Mouse (Mus musculus) myocyte (in vitro differentiated cells): ENCODE results near the gene Alox12b. TPM values are rescaled to one million over a fixed set of nuclear protein-coding genes. Genes with fewer than 3 reads are reported as not detected.
A peak's percentile ranks its signal among the peaks of the same experiment; 100 is the strongest.

ENCODE experiments used
- H3K27me3 ChIP-seq: one replicate; pipeline ENCODE4 v1.6.1; 2011; ENCODE audit not compliant: control insufficient read depth, insufficient read depth, insufficient read length
- H3K36me3 ChIP-seq: one replicate; pipeline ENCODE4 v1.6.1; 2011; ENCODE audit not compliant: control insufficient read depth, insufficient read depth
- H3K4me2 ChIP-seq: one replicate; pipeline ENCODE4 v1.6.1; 2011; ENCODE audit warnings: low read depth, control low read depth
- H3K4me3 ChIP-seq: one replicate; pipeline ENCODE4 v1.5.1; 2011; ENCODE audit warnings: mild to moderate bottlenecking, control low read depth, moderate library complexity
- H3K79me2 ChIP-seq: one replicate; pipeline ENCODE4 v1.6.1; 2011; ENCODE audit not compliant: control insufficient read depth, insufficient read depth
- H3ac ChIP-seq: one replicate; pipeline ENCODE4 v1.6.1; 2011; ENCODE audit not compliant: control insufficient read depth, insufficient read length
- CEBPB ChIP-seq: IDR thresholded peaks from 2 replicates; pipeline ENCODE4 v1.6.1; 2011; ENCODE audit warnings: mild to moderate bottlenecking, moderate library complexity; ENCODE audit not compliant: poor library complexity, insufficient read depth, severe bottlenecking
- E2F4 ChIP-seq: IDR thresholded peaks from one replicate; pipeline ENCODE4 v1.6.1; 2011; ENCODE audit warnings: mild to moderate bottlenecking, control low read depth, moderate library complexity; ENCODE audit not compliant: insufficient read depth
- MAX ChIP-seq: IDR thresholded peaks from one replicate; pipeline ENCODE4 v1.6.1; 2011; ENCODE audit warnings: low read depth, mild to moderate bottlenecking, control low read depth
- MYOD1 ChIP-seq, 3 experiments: IDR thresholded peaks; one replicate each; pipeline ENCODE4 v1.6.1; 2011; ENCODE audit warnings: control low read depth in 2 of 3, low read depth in 2 of 3, mild to moderate bottlenecking in 2 of 3, moderate library complexity in 1 of 3; ENCODE audit not compliant: insufficient read length in 2 of 3, control insufficient read depth in 1 of 3
- MYOG ChIP-seq, 3 experiments: IDR thresholded peaks; one replicate each; pipeline ENCODE4 v1.6.1; 2011; ENCODE audit warnings: control low read depth in 2 of 3, low read depth in 2 of 3, mild to moderate bottlenecking in 2 of 3; ENCODE audit not compliant: insufficient read length in 2 of 3, control insufficient read depth in 1 of 3, insufficient read depth in 1 of 3
- POLR2A ChIP-seq: IDR thresholded peaks from one replicate; pipeline ENCODE4 v1.6.1; 2011; ENCODE audit warnings: low read depth, mild to moderate bottlenecking, control low read depth, moderate library complexity; ENCODE audit not compliant: insufficient read length
- POLR2AphosphoS2 ChIP-seq: IDR thresholded peaks from one replicate; pipeline ENCODE4 v1.6.1; 2011; ENCODE audit warnings: low read depth, control low read depth; ENCODE audit not compliant: insufficient read length
- REST ChIP-seq: IDR thresholded peaks from one replicate; pipeline ENCODE4 v1.6.1; 2011; ENCODE audit warnings: mild to moderate bottlenecking, control low read depth, moderate library complexity; ENCODE audit not compliant: insufficient read depth, insufficient read length
- SRF ChIP-seq: IDR thresholded peaks from one replicate; pipeline ENCODE4 v1.6.1; 2011; ENCODE audit warnings: low read depth; ENCODE audit not compliant: control insufficient read depth, insufficient read length
- TCF12 ChIP-seq: IDR thresholded peaks from one replicate; pipeline ENCODE4 v1.6.1; 2011; ENCODE audit warnings: mild to moderate bottlenecking, control low read depth; ENCODE audit not compliant: poor library complexity, insufficient read depth, severe bottlenecking
- TCF3 ChIP-seq: IDR thresholded peaks from one replicate; pipeline ENCODE4 v1.6.1; 2011; ENCODE audit warnings: low read depth, control low read depth; ENCODE audit not compliant: insufficient read length
- USF1 ChIP-seq: IDR thresholded peaks from one replicate; pipeline ENCODE4 v1.6.1; 2011; ENCODE audit warnings: low read depth, mild to moderate bottlenecking, control low read depth, moderate library complexity
- polyA plus RNA-seq: library from polyadenylated mRNA; unstranded; fragments of >200 nt; fragmentation: generic; extraction: Trizol; gene quantifications from one replicate; pipeline ENCODE4 v1.2.1, GENCODE M21; 2012; ENCODE audit warnings: missing spikeins

Gene Alox12b
- polyA plus RNA-seq, 1 experiment: not detected

- Histone ChIP-seq H3K4me3 (no peak overlapping the region), H3K36me3 (no peaks in the 10 kb centered on the region), H3ac (no peak overlapping the region), H3K4me2 (no peak overlapping the region), H3K79me2 (no peaks in the 10 kb centered on the region), H3K27me3 (no peaks in the 10 kb centered on the region)
- no peak for TF ChIP-seq POLR2AphosphoS2
- no peak for TF ChIP-seq MYOG (IDR thresholded peaks at IDR 0.05; ENCODE audit: control insufficient read depth in 1 of 3, insufficient read depth in 1 of 3, insufficient read length in 2 of 3, low read depth in 2 of 3)
- TF ChIP-seq CEBPB: no peak
- TF ChIP-seq E2F4: no peak
- TF ChIP-seq POLR2A: no peak
Measured at GRCm38 (mm10) chr11:69126706-69127095, 30.1 kb upstream of the Alox12b start.

DNA sequence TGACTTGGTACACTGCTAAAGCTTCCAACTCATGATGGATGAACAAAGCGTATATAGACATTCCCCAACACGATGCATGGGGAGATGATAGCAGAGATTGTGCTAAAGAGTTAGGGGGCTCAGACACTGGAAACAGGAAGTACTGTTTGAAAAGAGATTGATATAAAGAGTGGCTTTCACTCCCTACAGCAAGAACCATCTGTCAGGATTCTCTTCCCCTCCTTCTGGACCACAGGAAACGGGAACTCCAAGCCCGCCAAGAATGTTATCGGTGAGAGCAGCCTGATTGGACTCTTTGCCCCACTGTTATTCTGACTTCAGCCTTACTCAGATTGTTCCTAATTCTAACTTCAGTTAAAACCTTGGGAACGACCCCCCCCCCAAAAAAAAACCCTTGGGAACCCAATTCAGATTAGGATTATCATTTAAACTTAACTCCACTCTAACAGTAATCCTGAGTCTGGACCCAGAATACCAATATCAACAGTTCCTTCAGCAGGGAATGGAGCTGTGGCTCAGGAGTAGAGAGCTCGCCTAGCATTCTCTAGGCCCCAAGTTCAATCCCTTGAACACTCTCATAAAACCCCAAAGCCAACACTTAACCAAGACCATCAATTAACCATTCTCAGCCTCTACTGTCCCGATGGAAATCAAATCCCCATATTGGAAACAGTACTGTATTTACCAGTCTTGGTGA, 28.2 kb upstream of the Alox12b start:
- no peak overlapping the region for H3K4me3 ChIP-seq
- H3K27me3 ChIP-seq: peaks cover 10% of the 10 kb centered on the region
- no peak overlapping the region for H3K4me2 ChIP-seq
- TF ChIP-seq MAX: no peak
- TF ChIP-seq TCF12: no peak
- TF ChIP-seq POLR2AphosphoS2: no peak
- no peak for TF ChIP-seq MYOG (IDR thresholded peaks at IDR 0.05; ENCODE audit: control insufficient read depth in 1 of 3, insufficient read depth in 1 of 3, insufficient read length in 2 of 3, low read depth in 2 of 3)
- no peak for TF ChIP-seq TCF3
- no peak for TF ChIP-seq POLR2A
- TF ChIP-seq REST: no peak
- no peak for TF ChIP-seq MYOD1 (IDR thresholded peaks at IDR 0.05; ENCODE audit: control insufficient read depth in 1 of 3, insufficient read length in 2 of 3, low read depth in 2 of 3)
- TF ChIP-seq CEBPB: no peak
- TF ChIP-seq E2F4: no peak
- no peak for TF ChIP-seq SRF
- no peak overlapping the region for H3ac ChIP-seq
- H3K36me3 ChIP-seq: no peaks in the 10 kb centered on the region
- H3K79me2 ChIP-seq: no peaks in the 10 kb centered on the region

DNA sequence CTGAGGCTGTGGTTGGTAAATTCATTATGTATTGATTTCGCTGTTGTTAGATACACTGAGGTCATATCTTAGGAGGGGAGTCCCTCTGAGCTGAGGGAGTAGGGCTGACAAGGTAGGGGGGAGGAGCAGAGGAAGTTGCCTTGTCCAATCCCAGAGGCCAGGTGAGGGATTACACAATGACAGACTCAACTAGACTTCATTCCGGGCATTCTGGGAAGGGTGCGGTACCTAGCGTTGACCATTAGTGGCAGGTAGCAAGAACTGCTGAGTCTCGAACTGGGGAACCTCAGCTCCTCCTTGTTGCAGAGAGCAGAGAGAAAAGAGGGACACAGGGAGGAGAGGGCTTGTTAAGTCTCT, 23.2 kb upstream of the Alox12b start:
- Histone ChIP-seq H3K4me3 (no peak overlapping the region), H3K4me2 (no peak overlapping the region), H3ac (no peak overlapping the region), H3K79me2 (no peaks in the 10 kb centered on the region), H3K36me3 (no peaks in the 10 kb centered on the region), H3K27me3 (peaks cover 10% of the 10 kb centered on the region)
- TF ChIP-seq TCF12: no peak
- TF ChIP-seq POLR2AphosphoS2: no peak
- no peak for TF ChIP-seq MAX
- no peak for TF ChIP-seq POLR2A
- TF ChIP-seq SRF: no peak
- no peak for TF ChIP-seq MYOD1 (IDR thresholded peaks at IDR 0.05; ENCODE audit: control insufficient read depth in 1 of 3, insufficient read length in 2 of 3, low read depth in 2 of 3)
- TF ChIP-seq REST: no peak
- TF ChIP-seq USF1: no peak
- no peak for TF ChIP-seq E2F4
- no peak for TF ChIP-seq CEBPB
- TF ChIP-seq TCF3: no peak
- no peak for TF ChIP-seq MYOG (IDR thresholded peaks at IDR 0.05; ENCODE audit: control insufficient read depth in 1 of 3, insufficient read depth in 1 of 3, insufficient read length in 2 of 3, low read depth in 2 of 3)

DNA sequence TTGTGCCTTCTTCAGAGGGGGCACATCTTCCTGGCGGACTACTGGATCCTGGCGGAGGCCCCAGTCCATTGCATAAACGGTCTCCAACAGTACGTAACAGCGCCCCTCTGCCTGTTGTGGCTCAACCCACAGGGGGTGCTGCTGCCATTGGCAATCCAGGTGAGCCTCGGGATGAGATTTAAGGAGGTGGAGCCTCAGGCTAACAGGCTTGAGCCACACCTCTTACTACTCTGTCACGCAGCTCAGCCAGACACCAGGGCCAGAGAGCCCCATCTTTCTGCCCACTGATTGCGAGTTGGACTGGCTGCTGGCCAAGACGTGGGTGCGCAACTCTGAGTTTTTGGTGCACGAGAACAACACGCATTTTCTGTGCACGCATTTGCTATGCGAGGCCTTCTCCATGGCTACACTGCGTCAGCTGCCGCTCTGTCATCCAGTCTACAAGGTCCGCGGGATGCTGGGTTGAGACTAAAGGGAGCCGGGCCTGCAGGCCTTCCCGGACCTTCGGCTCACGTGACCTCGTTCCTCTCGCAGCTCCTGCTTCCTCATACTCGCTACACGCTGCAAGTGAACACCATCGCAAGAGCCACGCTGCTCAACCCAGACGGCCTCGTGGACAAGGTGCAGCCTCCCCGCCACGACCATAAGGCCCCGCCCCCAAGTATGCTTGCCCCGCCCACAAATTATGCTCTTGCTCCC, 22.7 kb upstream of the Alox12b start:
- Histone ChIP-seq H3K36me3 (no peaks in the 10 kb centered on the region), H3ac (no peak overlapping the region), H3K4me3 (no peak overlapping the region), H3K27me3 (peaks cover 10% of the 10 kb centered on the region), H3K4me2 (peak overlapping the region; percentile 34), H3K79me2 (no peaks in the 10 kb centered on the region)
- TF ChIP-seq SRF (no peak), USF1 (peak; percentile 14)

GRCm38 (mm10) chr11:69134622-69134968, 22.2 kb upstream of the Alox12b start:
- Histone ChIP-seq H3ac (no peak overlapping the region), H3K27me3 (peaks cover 10% of the 10 kb centered on the region), H3K4me3 (no peak overlapping the region), H3K79me2 (no peaks in the 10 kb centered on the region), H3K36me3 (no peaks in the 10 kb centered on the region), H3K4me2 (no peak overlapping the region)
- no peak for TF ChIP-seq TCF3
- no peak for TF ChIP-seq MYOG (IDR thresholded peaks at IDR 0.05; ENCODE audit: control insufficient read depth in 1 of 3, insufficient read depth in 1 of 3, insufficient read length in 2 of 3, low read depth in 2 of 3)
- no peak for TF ChIP-seq POLR2A
- TF ChIP-seq CEBPB: no peak
- no peak for TF ChIP-seq SRF
- TF ChIP-seq POLR2AphosphoS2: no peak
